Mouse (Mus musculus) cerebellum, adult 2 months (tissue): Measurements from ENCODE around the gene Pank1.
A peak's percentile ranks its signal among the peaks of the same experiment; 100 is the strongest.

Experiments used
- CTCF ChIP-seq: fragments of 200-500 bp; IDR thresholded peaks from 2 replicates; pipeline ENCODE4 v1.5.1; 2011; ENCODE audit warnings: low read depth, mild to moderate bottlenecking, control low read depth, low read length, moderate library complexity, borderline replicate concordance; ENCODE audit not compliant: insufficient read depth
- POLR2A ChIP-seq: fragments of 200-500 bp; IDR thresholded peaks from 2 replicates; pipeline ENCODE4 v1.6.1; 2011; ENCODE audit warnings: low read length, control low read depth, borderline replicate concordance; ENCODE audit not compliant: insufficient read depth

DNA sequence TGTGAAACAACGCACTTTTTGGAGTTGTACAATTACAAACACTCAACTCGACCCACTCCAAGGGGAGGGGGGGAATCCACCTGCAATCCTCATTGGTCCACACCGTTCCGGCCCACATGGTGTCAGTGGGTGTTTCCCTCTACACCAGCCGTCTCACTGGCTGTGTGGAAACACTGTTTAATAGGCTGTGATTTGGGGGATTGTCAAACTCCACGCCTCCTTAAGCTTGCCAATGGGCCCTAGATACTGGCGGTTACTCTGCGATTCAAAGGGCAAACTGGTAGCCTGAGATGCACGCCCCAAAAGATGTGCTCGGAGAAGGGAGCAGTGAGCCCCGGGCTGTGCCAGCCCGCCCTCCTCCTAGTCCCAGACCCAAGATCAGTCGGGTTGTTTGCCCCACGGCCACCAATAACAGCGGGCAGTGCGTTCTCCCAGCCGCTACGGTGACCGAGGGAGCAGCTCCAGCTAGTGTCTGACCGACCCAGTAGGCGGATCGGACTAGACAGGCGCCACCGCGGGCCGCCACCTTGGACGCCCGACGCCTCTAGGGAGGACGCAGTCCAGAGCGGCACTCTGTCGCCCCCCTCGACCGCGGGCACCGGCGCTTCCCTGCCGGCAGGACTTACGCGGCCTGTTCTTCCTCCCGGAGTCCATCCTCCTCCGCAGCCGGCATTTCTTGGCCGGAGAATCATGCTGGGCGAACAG, 1.2 kb downstream of the Pank1 start:
- TF ChIP-seq POLR2A (peak; percentile 47; the same call in 1 of the 2 replicates), CTCF (no peak)
